Mouse (Mus musculus) lung, postnatal 0 days (tissue): ENCODE results near the gene Cep295nl.

Experiments used
- CTCF ChIP-seq: IDR thresholded peaks from 2 replicates; pipeline ENCODE4 v1.5.1; 2016; ENCODE audit warnings: antibody characterized with exemption, mild to moderate bottlenecking
- EP300 ChIP-seq: IDR thresholded peaks from 2 replicates; pipeline ENCODE4 v1.6.1; 2016; ENCODE audit warnings: antibody characterized with exemption, mild to moderate bottlenecking, control low read depth

GRCm38 (mm10) chr11:118372641-118373040, 30.3 kb upstream of the Cep295nl start:
- no peak for TF ChIP-seq CTCF
- TF ChIP-seq EP300 = no peak
